In genomic region chr2:174270416-174270815, GRCm38 (mm10) we compare ENCODE assay signal across 16 mouse cellular contexts.
"Had no signal": no experiment of that assay in that cellular context is flagged by ENCODE, and none has a peak within 500 bp of the region (broad histone marks: within the 10 kb centered on the region; RNA-seq: fewer than 3 reads in every experiment).

No protein-coding gene starts in this region.

- ATAC-seq: midbrain, embryonic 16.5 days had no signal

- H3K27ac ChIP-seq: kidney, embryonic 15.5 days; left cerebral cortex, adult 2 months; liver, embryonic 13.5 days; midbrain, embryonic 12.5 days had no signal

- H3K9ac ChIP-seq: kidney, embryonic 15.5 days; liver, embryonic 13.5 days; midbrain, embryonic 12.5 days had no signal

- H3K4me3 ChIP-seq: kidney, embryonic 15.5 days; left cerebral cortex, adult 2 months; liver, embryonic 13.5 days; midbrain, embryonic 12.5 days had no signal

- H3K27me3 ChIP-seq: kidney, embryonic 15.5 days; liver, embryonic 13.5 days; midbrain, embryonic 12.5 days had no signal

- DNase-seq: kidney, adult 8-10 months; kidney, postnatal 10 days; kidney, postnatal 36 days; layer of hippocampus, postnatal 36 days; left cerebral cortex, postnatal 4 days; liver, embryonic 13.5 days; lung, adult 2 months; lung, postnatal 14 days; lung, postnatal 4 days; thymus, adult 18-20 months; thymus, postnatal 14 days; thymus, postnatal 4 days had no signal

- H3K9me3 ChIP-seq: kidney, embryonic 15.5 days; liver, embryonic 13.5 days; midbrain, embryonic 12.5 days had no signal

- H3K4me1 ChIP-seq: kidney, embryonic 15.5 days; liver, embryonic 13.5 days; midbrain, embryonic 12.5 days had no signal

- H3K4me2 ChIP-seq: kidney, embryonic 15.5 days; liver, embryonic 13.5 days; midbrain, embryonic 12.5 days had no signal
